Mouse (Mus musculus): ENCODE measurements at regions not wholly inside any gene's neighbourhood (a gene's known extent, or its start where the extent isn't known, plus 50 kb on each side); places are given as distances from the start of the nearest gene placed in this dataset.
"Not testable (repeated sequence)": the region's sequence is repeated elsewhere in the genome, so short reads cannot be mapped to it uniquely, and the experiment has no call there.

GRCm38 (mm10) chr14:60559826-60560529 lies 73.8 kb upstream of the Spata13 start:
- no peak for ATAC-seq (replicated peaks; ENCODE audit: poor library complexity, severe bottlenecking)

- no peak for ATAC-seq (replicated peaks; ENCODE audit: poor library complexity, severe bottlenecking)
Measured at GRCm38 (mm10) chr14:60576281-60576680, 57.5 kb upstream of the Spata13 start.

- ATAC-seq (replicated peaks; ENCODE audit: poor library complexity, severe bottlenecking): not testable (repeated sequence)
Measured at GRCm38 (mm10) chr14:60580131-60580530, 53.7 kb upstream of the Spata13 start.
